Mouse (Mus musculus) stomach, postnatal 0 days (tissue): ENCODE measurements around the gene Tmem213.

Experiments
- CTCF ChIP-seq: IDR thresholded peaks from 2 replicates; pipeline ENCODE4 v1.5.1; 2016; ENCODE audit warnings: antibody characterized with exemption, low read depth, mild to moderate bottlenecking, moderate library complexity
- EP300 ChIP-seq: optimal IDR thresholded peaks from 2 replicates; pipeline ENCODE3; 2016; ENCODE audit warnings: antibody characterized with exemption

DNA sequence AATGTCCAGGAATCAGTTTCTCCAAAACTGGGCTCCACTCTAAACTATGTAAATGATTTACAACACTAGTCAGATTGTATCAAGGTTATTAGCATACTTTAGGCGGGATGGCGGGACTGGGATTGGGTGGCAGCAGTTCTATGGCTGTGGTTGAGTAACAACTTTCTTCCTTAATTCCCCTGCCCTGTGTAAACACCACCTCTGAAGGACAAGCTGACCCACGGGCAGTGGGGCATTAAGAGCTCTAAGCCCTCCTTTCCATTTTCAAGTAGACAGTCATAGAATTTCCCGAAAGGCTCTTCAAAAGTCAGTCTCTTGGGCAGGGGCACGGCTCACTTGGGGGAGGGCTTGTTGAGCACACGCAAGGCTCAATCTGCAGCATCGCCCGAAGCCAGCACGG is 1.8 kb downstream of the Tmem213 start:
- TF ChIP-seq CTCF, result no peak
- TF ChIP-seq EP300, result no peak
